7 mouse cellular contexts compared by ENCODE assay signal in genomic region chr6:84375498-84375897, GRCm38 (mm10).
DNase-seq lines count a peak whose midpoint lies in the region; ATAC-seq lines count a peak whose summit lies in the region.

No protein-coding gene starts in this region.

- no peaks in the 10 kb centered on the region for H3K9me3 ChIP-seq in limb, embryonic 11.5 days (ENCODE audit: control insufficient read depth, low read length)

- H3K27ac ChIP-seq in limb, embryonic 11.5 days (replicated peaks; ENCODE audit: low read depth, low read length) = no peak overlapping the region

- intact Hi-C loops in heart, postnatal 10 days (cut with DNase I) = no loop called here

- no peaks in the 10 kb centered on the region for H3K4me1 ChIP-seq in limb, embryonic 11.5 days (ENCODE audit: control insufficient read depth, insufficient read depth, low read length)

- no peaks in the 10 kb centered on the region for H3K27me3 ChIP-seq in limb, embryonic 11.5 days (ENCODE audit: control insufficient read depth, insufficient read depth, low read length)

- 14% methylated on average over 8 of the region's 8 CpGs for WGBS in limb, embryonic 11.5 days

- no peak overlapping the region for H3K9ac ChIP-seq in limb, embryonic 11.5 days (ENCODE audit: low read length)

- no peak overlapping the region for H3K4me2 ChIP-seq in limb, embryonic 11.5 days (ENCODE audit: low read depth, severe bottlenecking)

- no peaks in the 10 kb centered on the region for H3K36me3 ChIP-seq in limb, embryonic 11.5 days (ENCODE audit: control insufficient read depth, insufficient read depth, low read length)

- peak; percentile 35 to 50 for DNase-seq in left cerebral cortex, adult 18-20 months (ENCODE audit: low spot score in 2 of 2)
- no peak for DNase-seq in left cerebral cortex, adult 11 months (ENCODE audit: low spot score)
- peak; percentile 73 for DNase-seq in NIH3T3 (ENCODE audit: low read depth)
- peak; percentile 14 for DNase-seq in cerebellum, adult 8-10 months
- peak; percentile 58 to 64 for DNase-seq in heart, postnatal 10 days
- DNase-seq in limb, embryonic 11.5 days (ENCODE audit: low spot score) = peak; percentile 77
- DNase-seq in retina, postnatal 1 day = peak; percentile 68

- H3K4me3 ChIP-seq in limb, embryonic 11.5 days (ENCODE audit: low read depth, low read length) = no peak overlapping the region

- ATAC-seq in limb, embryonic 11.5 days (ENCODE audit: insufficient number of reproducible peaks, low FRiP score, low TSS enrichment, low read depth) = no peak
